Mouse (Mus musculus) embryonic facial prominence, embryonic 13.5 days (tissue): ENCODE results near the gene Methig1. TPM values are rescaled to one million over a fixed set of nuclear protein-coding genes. Genes with fewer than 3 reads are reported as not detected.

Source experiments
- polyA plus RNA-seq: library from polyadenylated mRNA; unstranded; fragments of >200 nt; fragmentation: Nextera tagmentation; extraction: Ambion mirVana; gene quantifications from 2 replicates; pipeline ENCODE4 v1.2.1, GENCODE M21; 2015

Methig1 gene
- polyA plus RNA-seq, 1 experiment from 2014 or later: not detected

Other genes with a start within 250 kb of the Methig1 start
- gene Atf1, start 125.3 kb upstream of the Methig1 start, polyA plus RNA-seq: 52.3 and 52.9 TPM in 2 replicates
- gene Tmprss12, start 72.3 kb upstream of the Methig1 start, polyA plus RNA-seq: not detected in 2 replicates
- gene Mettl7a1, start 49.0 kb upstream of the Methig1 start, polyA plus RNA-seq: 5.2 and 5.7 TPM in 2 replicates
- 0.15 and 0.28 TPM in 2 replicates for gene Mettl7a3, start 18.2 kb upstream of the Methig1 start, polyA plus RNA-seq
- not detected in 2 replicates for gene Mettl7a2, start 51 bp downstream of the Methig1 start, polyA plus RNA-seq
- not detected in 2 replicates for gene Higd1c, start 11.4 kb downstream of the Methig1 start, polyA plus RNA-seq
- 0.10 TPM in 1 of 2 replicates, not detected in the other for gene Gm5475, start 69.0 kb downstream of the Methig1 start, polyA plus RNA-seq
- gene Slc11a2, start 71.9 kb downstream of the Methig1 start, polyA plus RNA-seq: 21.8 and 22.0 TPM in 2 replicates
- gene Letmd1, start 115.9 kb downstream of the Methig1 start, polyA plus RNA-seq: 31.4 and 33.0 TPM in 2 replicates
- 24.3 and 24.8 TPM in 2 replicates for gene Csrnp2, start 142.3 kb downstream of the Methig1 start, polyA plus RNA-seq
- 26.4 and 32.5 TPM in 2 replicates for gene Tfcp2, start 198.9 kb downstream of the Methig1 start, polyA plus RNA-seq
- 14.4 and 18.2 TPM in 2 replicates for gene Pou6f1, start 246.8 kb downstream of the Methig1 start, polyA plus RNA-seq